Mouse (Mus musculus) heart, embryonic 12.5 days (tissue): ENCODE measurements around the gene Bhlhe41. TPM values are rescaled to one million over a fixed set of nuclear protein-coding genes. Genes with fewer than 3 reads are reported as not detected.

Experiments used
- ATAC-seq: fragments of 200-750 bp; cut with Nextera tagmentation; 2 replicates; pipeline ENCODE4 v1.8.0; 2017; ENCODE audit warnings: moderate TSS enrichment, moderate library complexity; ENCODE audit not compliant: insufficient number of reproducible peaks, low FRiP score
- H3K27ac ChIP-seq: fragments of 300-500 bp; sonication (generic); 2 replicates; pipeline ENCODE4 v1.5.1; 2016; ENCODE audit warnings: mild to moderate bottlenecking, moderate library complexity; ENCODE audit not compliant: poor library complexity, severe bottlenecking
- H3K27me3 ChIP-seq: fragments of 300-500 bp; sonication (generic); replicated peaks from 2 replicates; pipeline ENCODE4 v1.6.1; 2016; ENCODE audit warnings: mild to moderate bottlenecking, moderate library complexity
- H3K36me3 ChIP-seq: fragments of 300-500 bp; sonication (generic); 2 replicates; pipeline ENCODE4 v1.6.1; 2016; ENCODE audit warnings: mild to moderate bottlenecking, moderate library complexity
- H3K4me1 ChIP-seq: fragments of 300-500 bp; sonication (generic); replicated peaks from 2 replicates; pipeline ENCODE4 v1.6.1; 2016; ENCODE audit warnings: mild to moderate bottlenecking
- H3K4me2 ChIP-seq: fragments of 300-500 bp; sonication (generic); 2 replicates; pipeline ENCODE4 v1.6.1; 2016; ENCODE audit warnings: mild to moderate bottlenecking, moderate library complexity
- H3K4me3 ChIP-seq: fragments of 300-500 bp; sonication (generic); 2 replicates; pipeline ENCODE4 v1.5.1; 2016; ENCODE audit warnings: mild to moderate bottlenecking
- H3K9ac ChIP-seq: fragments of 300-500 bp; sonication (generic); 2 replicates; pipeline ENCODE4 v1.6.1; 2016; ENCODE audit warnings: mild to moderate bottlenecking, moderate library complexity
- H3K9me3 ChIP-seq: fragments of 300-500 bp; sonication (generic); replicated peaks from 2 replicates; pipeline ENCODE4 v1.6.1; 2016; ENCODE audit warnings: mild to moderate bottlenecking, moderate library complexity
- WGBS: fragments of 180-500 bp; shearing (Covaris S2); methylation state at CpG from one replicate; pipeline ENCODE4 v1.1.7; 2016; 5-methylcytosine and 5-hydroxymethylcytosine counted together
- polyA plus RNA-seq: library from polyadenylated mRNA; unstranded; fragments of >200 nt; fragmentation: Nextera tagmentation; extraction: Ambion mirVana; gene quantifications from 2 replicates; pipeline ENCODE4 v1.2.1, GENCODE M21; 2016

Gene Bhlhe41
- polyA plus RNA-seq, 1 experiment from 2014 or later = 6.9 TPM

GRCm38 (mm10) chr6:145811174-145811573 is 54.2 kb downstream of the Bhlhe41 start:
- Histone ChIP-seq H3K4me1 (peaks cover 33% of the 10 kb centered on the region), H3K4me2 (no peak overlapping the region), H3K27me3 (no peaks in the 10 kb centered on the region), H3K27ac (no peak overlapping the region), H3K36me3 (peaks cover 58% of the 10 kb centered on the region), H3K9me3 (no peaks in the 10 kb centered on the region), H3K9ac (no peak overlapping the region), H3K4me3 (no peak overlapping the region)
- ATAC-seq = no peak
- 81% methylated on average over 1 of the region's 1 CpGs for WGBS

GRCm38 (mm10) chr6:145810015-145810414 is 55.3 kb downstream of the Bhlhe41 start:
- H3K36me3 ChIP-seq = peaks cover 51% of the 10 kb centered on the region
- no peaks in the 10 kb centered on the region for H3K27me3 ChIP-seq
- peaks cover 33% of the 10 kb centered on the region for H3K4me1 ChIP-seq
- H3K4me3 ChIP-seq = no peak overlapping the region
- no peak overlapping the region for H3K9ac ChIP-seq
- no peak overlapping the region for H3K4me2 ChIP-seq
- no peak overlapping the region for H3K27ac ChIP-seq
- WGBS = 65% methylated on average over 6 of the region's 6 CpGs
- H3K9me3 ChIP-seq = no peaks in the 10 kb centered on the region
- no peak for ATAC-seq

GRCm38 (mm10) chr6:145809566-145809965 is 55.8 kb downstream of the Bhlhe41 start:
- H3K4me2 ChIP-seq = no peak overlapping the region
- no peaks in the 10 kb centered on the region for H3K27me3 ChIP-seq
- ATAC-seq = no peak
- peaks cover 51% of the 10 kb centered on the region for H3K36me3 ChIP-seq
- 74% methylated on average over 7 of the region's 7 CpGs for WGBS
- H3K9ac ChIP-seq = no peak overlapping the region
- H3K4me3 ChIP-seq = no peak overlapping the region
- H3K4me1 ChIP-seq = peaks cover 34% of the 10 kb centered on the region
- H3K9me3 ChIP-seq = no peaks in the 10 kb centered on the region
- no peak overlapping the region for H3K27ac ChIP-seq

Other genes starting within 250 kb of the Bhlhe41 start
- gene Tuba3b, start 249.8 kb downstream of the Bhlhe41 start, polyA plus RNA-seq = not detected in 2 replicates
- gene Rassf8, start 118.8 kb downstream of the Bhlhe41 start, polyA plus RNA-seq = 8.8 and 10.6 TPM in 2 replicates
- gene Sspn, start 66.1 kb upstream of the Bhlhe41 start, polyA plus RNA-seq = 64.9 and 68.6 TPM in 2 replicates